Mouse (Mus musculus) neural tube, embryonic 10.5 days (tissue): ENCODE measurements around the gene Cc2d2b.

Experiments used
- DNase-seq: peaks from one replicate; pipeline ENCODE4 v3.0.0-alpha.2; 2017; ENCODE audit warnings: low spot score; ENCODE audit errors: extremely low spot score

Gene Cc2d2b

DNA sequence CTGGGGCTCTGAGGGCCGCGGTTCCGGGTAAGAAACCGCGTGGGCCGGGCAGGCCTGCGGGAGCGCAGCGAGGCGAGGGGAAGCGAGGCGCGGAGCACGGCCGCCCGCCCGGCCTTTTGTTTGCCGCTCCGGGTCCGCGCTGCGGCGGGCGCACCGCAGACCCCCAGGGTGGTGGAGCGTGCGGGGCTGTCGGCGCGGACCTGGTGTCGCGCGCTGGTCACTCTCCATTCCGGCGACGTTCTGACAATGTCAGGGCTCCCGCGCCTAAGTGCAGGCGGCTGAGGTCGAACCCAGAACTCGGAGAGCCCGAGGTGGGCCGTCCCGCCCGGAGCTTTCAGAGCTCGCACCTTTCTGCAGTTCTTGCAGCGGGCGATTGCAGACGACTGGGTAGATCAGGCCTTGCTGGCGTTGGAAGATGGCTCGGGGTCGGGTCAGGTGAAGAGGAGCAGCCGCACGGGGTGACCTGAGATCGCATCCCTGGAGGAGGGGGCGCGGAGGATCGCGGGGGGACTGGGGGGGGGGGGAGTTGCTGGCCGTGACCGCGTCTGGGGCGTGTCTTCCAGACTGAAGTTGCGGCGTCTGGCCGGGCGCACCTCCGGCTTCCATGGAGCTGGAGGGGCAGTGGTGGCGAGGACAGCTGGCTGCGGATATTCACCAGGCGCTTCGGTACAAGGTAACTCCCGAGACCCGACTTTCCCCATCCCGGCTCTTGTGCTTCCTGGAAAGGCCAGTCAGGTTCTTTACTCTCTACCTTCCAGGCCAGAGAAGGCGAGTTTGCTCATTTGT lies 83.1 kb downstream of the Cc2d2b start:
- peak; percentile 81 for DNase-seq

DNA sequence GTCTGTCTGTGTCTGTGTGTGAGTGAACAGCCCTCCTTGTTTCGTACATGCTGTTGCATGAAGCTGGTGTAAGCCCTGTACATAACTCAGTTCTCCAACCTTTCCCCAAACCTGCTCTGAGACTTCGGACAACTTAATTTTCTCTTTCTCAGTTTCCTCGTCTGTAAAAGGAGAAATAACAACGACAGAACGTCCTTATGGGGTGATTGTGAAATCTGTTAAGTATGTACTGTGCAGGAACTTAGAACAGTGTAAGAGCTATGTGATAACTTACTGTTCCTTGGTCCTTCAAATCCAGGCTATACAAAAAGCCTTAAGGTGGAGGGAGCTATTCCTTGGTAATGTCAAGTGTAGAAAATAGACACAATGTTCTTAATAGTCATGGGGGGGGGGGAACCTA lies 83.8 kb downstream of the Cc2d2b start:
- DNase-seq, result no peak

DNA sequence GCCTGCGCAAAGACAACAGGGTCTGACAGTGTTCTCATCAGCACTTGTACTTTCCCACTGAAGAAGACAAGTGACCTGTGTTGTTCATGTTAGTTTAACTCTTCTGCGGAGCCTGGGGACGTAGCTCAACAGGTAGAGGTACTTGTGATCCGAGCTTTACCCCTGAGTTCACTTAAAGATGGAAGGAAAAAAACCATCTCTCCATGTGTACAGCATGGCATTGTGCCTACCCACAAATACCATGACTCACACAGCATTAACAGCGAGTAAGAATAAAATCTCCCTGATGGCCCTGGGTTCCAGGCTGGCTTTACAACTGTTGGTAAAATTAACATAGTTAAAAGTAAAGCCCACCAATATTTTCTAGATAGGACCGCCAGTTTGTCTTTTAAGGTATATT lies 85.9 kb downstream of the Cc2d2b start:
- DNase-seq, result no peak

DNA sequence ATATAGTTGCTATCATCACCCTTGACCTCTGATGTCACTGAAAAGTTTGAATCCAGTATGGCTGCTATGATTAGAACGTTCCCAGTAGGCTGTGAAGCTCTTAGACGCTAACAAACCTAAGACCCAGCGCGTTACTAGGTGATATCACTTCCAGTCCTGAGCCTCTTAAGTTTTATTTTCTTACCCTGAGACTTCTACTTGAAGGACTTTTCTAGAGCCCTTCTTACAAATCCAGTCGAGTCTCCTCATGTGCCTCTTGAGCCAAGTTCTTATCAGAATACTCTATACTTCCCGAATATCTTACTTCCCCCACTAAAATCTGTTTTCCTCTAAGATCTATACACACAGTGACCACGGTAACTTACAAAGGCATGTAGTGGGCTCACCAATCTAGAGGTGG lies 89.7 kb downstream of the Cc2d2b start:
- DNase-seq, result no peak

DNA sequence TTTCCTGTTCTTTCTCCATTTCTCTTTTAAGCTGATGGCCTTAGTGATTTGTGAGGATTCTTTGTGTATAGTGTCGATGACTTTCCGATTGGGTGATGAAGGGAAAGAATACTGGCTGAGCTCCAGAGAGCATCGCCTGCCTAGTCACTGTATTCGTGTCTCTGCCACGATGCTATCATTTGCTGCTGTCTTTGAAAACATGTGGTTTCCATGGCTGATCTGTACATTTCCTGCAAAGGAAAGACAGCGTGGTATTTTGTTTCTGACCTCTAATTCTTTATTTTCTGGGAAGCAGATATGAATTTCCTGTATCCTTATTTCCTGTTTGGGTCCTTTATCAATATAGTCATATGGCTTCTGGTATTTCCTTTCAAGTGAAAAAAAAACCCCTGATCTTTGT lies 91.8 kb downstream of the Cc2d2b start:
- DNase-seq, result no peak

DNA sequence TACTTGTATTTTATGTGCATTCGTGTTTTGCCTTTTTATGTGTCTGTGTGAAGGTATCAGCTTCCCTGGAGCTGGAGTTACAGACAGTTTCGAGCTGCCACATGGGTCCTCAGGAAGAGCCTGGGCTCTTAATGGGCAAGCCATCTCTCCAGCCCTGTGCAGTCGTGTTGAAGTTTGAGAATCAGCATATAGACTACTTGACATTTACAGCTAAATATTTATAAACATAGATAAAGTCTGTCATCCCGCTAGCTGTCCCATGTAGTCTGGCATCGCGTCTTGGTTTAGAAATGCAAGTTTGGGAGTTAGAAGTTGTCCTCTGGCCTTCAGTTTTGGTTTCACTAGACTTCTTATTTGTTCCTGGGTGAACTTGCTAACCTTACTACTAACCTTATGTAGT lies 92.5 kb downstream of the Cc2d2b start:
- no peak for DNase-seq

DNA sequence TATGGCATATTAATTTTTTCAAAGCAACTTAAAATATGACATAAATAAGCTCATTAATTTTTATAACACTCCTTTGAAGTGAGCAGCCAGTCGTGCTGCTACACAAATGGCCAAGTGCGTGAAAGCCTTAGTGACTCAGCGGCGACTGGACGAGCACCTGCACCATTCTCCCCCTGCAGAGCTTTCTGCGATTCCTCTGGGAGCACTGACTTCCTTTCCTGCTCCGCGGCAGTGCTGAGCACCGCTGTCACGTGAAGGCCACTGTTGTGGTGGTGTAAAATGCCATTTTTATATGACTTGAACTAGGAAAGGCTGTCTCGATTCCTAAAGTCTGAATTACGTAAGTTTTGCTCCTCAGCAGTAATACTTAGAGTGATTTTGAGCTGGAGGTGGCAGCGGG lies 93.0 kb downstream of the Cc2d2b start:
- DNase-seq, result no peak

DNA sequence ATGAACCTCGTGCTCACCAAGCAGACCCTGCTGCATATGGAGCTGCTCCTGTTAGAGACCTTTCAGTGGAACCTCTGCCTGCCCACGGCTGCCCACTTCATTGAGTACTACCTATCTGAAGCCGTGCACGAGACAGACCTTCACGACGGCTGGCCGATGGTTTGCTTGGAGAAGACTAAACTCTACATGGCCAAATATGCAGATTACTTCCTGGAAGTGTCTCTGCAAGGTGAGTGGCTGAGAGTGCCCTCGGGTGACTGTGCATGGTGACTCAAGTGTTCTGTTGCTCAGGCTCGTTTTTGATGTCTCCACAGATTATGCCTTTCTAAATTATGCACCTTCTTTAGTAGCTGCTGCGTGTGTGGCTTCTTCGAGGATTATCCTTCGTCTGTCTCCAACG lies 96.2 kb downstream of the Cc2d2b start:
- no peak for DNase-seq

DNA sequence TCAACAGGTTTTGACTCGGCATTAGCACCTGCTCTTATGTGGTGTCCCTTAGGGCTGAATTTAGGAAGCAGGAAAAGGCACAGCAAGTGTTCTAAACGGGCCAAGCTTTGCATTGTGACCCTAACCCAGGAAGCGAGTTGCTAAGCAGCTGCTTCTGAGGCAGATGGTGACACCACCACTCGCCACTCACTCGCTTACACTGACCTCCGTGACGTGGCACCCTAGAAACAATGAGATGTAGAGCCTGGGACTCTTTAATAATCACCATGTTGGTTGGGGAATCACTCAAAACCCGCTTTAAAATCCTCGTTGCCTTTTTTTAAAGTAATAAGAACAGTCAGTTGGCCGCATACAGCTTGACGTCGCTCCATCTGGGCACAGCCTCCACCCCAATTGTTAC lies 100.8 kb downstream of the Cc2d2b start:
- no peak for DNase-seq

DNA sequence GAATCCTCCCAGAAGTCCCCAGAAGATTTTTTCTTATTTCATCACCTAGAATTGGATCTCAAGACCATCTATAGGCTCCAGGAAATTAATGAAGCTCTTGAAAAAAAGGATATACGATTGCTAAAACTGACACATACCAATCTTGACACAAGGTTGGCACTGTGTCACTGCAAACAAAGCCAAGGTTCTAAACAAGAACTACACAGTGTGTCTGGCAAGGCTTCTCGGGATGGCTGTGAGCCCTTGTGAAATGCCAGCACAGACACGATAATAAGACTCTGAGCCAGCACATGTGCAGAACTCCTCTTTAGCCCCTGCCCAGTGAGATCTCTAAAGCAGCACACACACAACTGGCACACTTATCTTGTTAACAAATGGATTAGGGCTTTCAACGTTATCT lies 111.0 kb downstream of the Cc2d2b start:
- DNase-seq, result no peak

DNA sequence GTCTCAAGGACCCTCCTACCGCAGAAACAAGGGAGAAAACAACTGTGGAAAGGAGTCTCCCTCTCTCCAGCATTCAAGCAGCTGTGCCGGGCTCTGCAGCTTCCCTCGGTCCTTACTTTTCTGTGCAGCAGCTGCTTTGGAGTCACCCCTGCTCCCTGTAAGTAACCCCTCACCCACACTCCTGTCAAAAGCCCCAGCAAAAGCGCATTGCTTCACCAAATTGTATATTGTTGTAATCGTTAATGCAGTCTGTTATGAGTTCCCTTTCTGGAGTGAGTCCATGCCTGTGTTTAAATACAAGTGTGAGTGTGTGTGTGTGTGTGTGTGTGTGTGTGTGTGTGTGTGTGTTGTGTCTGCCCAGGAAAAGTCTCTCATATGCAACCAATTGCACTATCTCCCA lies 119.7 kb downstream of the Cc2d2b start:
- DNase-seq, result no peak

DNA sequence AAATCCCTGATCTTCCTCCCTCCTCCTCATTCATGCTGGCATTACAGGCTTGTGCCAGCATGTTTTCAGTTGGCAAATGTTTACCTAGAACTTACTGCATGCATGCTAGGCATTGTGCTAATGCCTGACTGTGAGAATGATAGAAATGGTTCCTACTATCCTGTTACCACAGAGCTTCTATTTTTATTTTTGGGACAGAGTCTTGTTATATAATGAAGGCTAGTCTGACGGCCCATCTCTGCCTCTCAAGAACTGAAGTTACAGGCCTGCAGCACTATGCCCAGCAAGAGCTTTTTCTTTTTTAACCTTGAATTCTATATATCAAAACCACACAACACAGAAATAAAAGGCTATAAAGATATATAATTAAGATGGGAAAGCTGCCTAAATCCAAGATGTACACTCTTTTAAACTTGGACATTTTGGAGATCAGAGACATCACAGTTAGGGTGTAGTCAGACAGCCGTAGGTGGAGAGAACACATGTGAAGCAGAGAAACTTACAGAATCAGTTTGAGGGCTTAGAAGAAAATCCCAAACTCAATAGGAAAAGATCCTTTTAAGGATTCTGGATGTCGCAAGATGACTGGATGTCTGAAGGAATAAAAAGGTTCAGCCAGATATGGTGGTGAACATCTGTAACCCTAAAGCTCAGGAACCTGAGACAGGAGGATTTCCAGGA lies 121.0 kb downstream of the Cc2d2b start:
- no peak for DNase-seq

DNA sequence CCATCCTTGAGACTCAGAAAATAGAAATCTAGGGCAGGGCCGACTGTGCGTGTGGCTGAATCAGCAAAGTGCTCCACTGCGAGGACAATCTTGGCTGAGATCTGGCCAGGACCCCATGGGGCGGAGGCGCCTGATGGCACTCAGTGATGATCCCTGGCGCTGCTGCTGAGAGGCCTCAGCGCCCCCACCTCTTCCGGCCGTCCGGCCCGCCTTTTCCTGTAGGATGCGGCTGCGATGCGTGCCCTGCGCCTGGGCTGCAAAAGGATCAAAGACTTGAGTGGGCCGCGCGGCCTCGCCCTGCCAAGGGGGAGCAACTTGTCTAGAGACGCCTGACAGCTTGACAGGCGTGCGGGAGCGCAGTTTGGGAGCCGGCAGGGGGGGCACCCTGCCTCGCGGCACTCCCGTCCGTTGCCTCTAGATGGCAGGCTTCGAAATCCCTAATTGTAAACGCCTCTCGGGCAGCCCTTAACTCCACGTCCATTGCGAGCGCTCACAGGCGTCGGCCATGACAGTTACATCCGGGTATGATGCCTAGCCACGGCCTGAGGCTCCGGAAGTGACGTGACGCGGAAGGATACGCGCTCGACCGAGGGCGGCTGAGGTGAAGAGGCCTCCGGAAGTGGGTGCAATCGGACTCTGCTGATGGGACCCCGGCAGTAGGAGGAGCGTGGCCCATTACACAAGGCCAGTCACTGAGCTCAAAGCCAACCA lies 124.6 kb downstream of the Cc2d2b start:
- DNase-seq, result peak; percentile 98
